Mouse (Mus musculus): ENCODE data around the gene Barx2. TPM values are rescaled to one million over a fixed set of nuclear protein-coding genes. Genes with fewer than 3 reads are reported as not detected.
"Not testable (repeated sequence)": the region's sequence is repeated elsewhere in the genome, so short reads cannot be mapped to it uniquely, and the experiment has no call there.

The Barx2 gene
- total RNA-seq (2017) = not detected in 3 replicates

- ATAC-seq (replicated peaks; ENCODE audit: insufficient number of reproducible peaks, low FRiP score, low TSS enrichment, poor library complexity, severe bottlenecking) = no peak
These were observed at the start of gene Barx2 for GRCm38 (mm10) chr9:31912921-31913738. TSS of gene Barx2 (minus strand) at chr9:31913462.

GRCm38 (mm10) chr9:31962265-31962664 lies 49.0 kb upstream of the Barx2 start:
- no peak for ATAC-seq (replicated peaks; ENCODE audit: insufficient number of reproducible peaks, low FRiP score, low TSS enrichment, poor library complexity, severe bottlenecking)

- no peak for ATAC-seq (replicated peaks; ENCODE audit: insufficient number of reproducible peaks, low FRiP score, low TSS enrichment, poor library complexity, severe bottlenecking)
These were observed 47.2 kb upstream of the Barx2 start for GRCm38 (mm10) chr9:31960488-31960887.

- no peak for ATAC-seq (replicated peaks; ENCODE audit: insufficient number of reproducible peaks, low FRiP score, low TSS enrichment, poor library complexity, severe bottlenecking)
These were observed 44.9 kb upstream of the Barx2 start for GRCm38 (mm10) chr9:31958120-31958519.

GRCm38 (mm10) chr9:31950506-31950905 lies 37.2 kb upstream of the Barx2 start:
- no peak for ATAC-seq (replicated peaks; ENCODE audit: insufficient number of reproducible peaks, low FRiP score, low TSS enrichment, poor library complexity, severe bottlenecking)

- ATAC-seq (replicated peaks; ENCODE audit: insufficient number of reproducible peaks, low FRiP score, low TSS enrichment, poor library complexity, severe bottlenecking) = no peak
These were observed 35.8 kb upstream of the Barx2 start for GRCm38 (mm10) chr9:31949031-31949430.

GRCm38 (mm10) chr9:31947051-31947450 lies 33.8 kb upstream of the Barx2 start:
- no peak for ATAC-seq (replicated peaks; ENCODE audit: insufficient number of reproducible peaks, low FRiP score, low TSS enrichment, poor library complexity, severe bottlenecking)

GRCm38 (mm10) chr9:31942334-31942733 lies 29.1 kb upstream of the Barx2 start:
- ATAC-seq (replicated peaks; ENCODE audit: insufficient number of reproducible peaks, low FRiP score, low TSS enrichment, poor library complexity, severe bottlenecking) = no peak

GRCm38 (mm10) chr9:31936486-31936885 lies 23.2 kb upstream of the Barx2 start:
- not testable (repeated sequence) for ATAC-seq (replicated peaks; ENCODE audit: insufficient number of reproducible peaks, low FRiP score, low TSS enrichment, poor library complexity, severe bottlenecking)

GRCm38 (mm10) chr9:31931691-31932090 lies 18.4 kb upstream of the Barx2 start:
- ATAC-seq (replicated peaks; ENCODE audit: insufficient number of reproducible peaks, low FRiP score, low TSS enrichment, poor library complexity, severe bottlenecking) = no peak

GRCm38 (mm10) chr9:31931255-31931654 lies 18.0 kb upstream of the Barx2 start:
- no peak for ATAC-seq (replicated peaks; ENCODE audit: insufficient number of reproducible peaks, low FRiP score, low TSS enrichment, poor library complexity, severe bottlenecking)

- no peak for ATAC-seq (replicated peaks; ENCODE audit: insufficient number of reproducible peaks, low FRiP score, low TSS enrichment, poor library complexity, severe bottlenecking)
These were observed 13.5 kb upstream of the Barx2 start for GRCm38 (mm10) chr9:31926766-31927165.

GRCm38 (mm10) chr9:31925830-31926624 lies 12.8 kb upstream of the Barx2 start:
- peak; percentile 89 for ATAC-seq (replicated peaks; ENCODE audit: insufficient number of reproducible peaks, low FRiP score, low TSS enrichment, poor library complexity, severe bottlenecking)

- no peak for ATAC-seq (replicated peaks; ENCODE audit: insufficient number of reproducible peaks, low FRiP score, low TSS enrichment, poor library complexity, severe bottlenecking)
These were observed 10.3 kb upstream of the Barx2 start for GRCm38 (mm10) chr9:31923529-31923928.

- ATAC-seq (replicated peaks; ENCODE audit: insufficient number of reproducible peaks, low FRiP score, low TSS enrichment, poor library complexity, severe bottlenecking) = no peak
These were observed 6.5 kb upstream of the Barx2 start for GRCm38 (mm10) chr9:31919802-31920201.

- no peak for ATAC-seq (replicated peaks; ENCODE audit: insufficient number of reproducible peaks, low FRiP score, low TSS enrichment, poor library complexity, severe bottlenecking)
These were observed 3.2 kb upstream of the Barx2 start for GRCm38 (mm10) chr9:31916421-31916820.

- ATAC-seq (replicated peaks; ENCODE audit: insufficient number of reproducible peaks, low FRiP score, low TSS enrichment, poor library complexity, severe bottlenecking) = no peak
These were observed 1.6 kb upstream of the Barx2 start for GRCm38 (mm10) chr9:31914871-31915270.

- ATAC-seq (replicated peaks; ENCODE audit: insufficient number of reproducible peaks, low FRiP score, low TSS enrichment, poor library complexity, severe bottlenecking) = no peak
These were observed 703 bp upstream of the Barx2 start for GRCm38 (mm10) chr9:31913739-31914591.

GRCm38 (mm10) chr9:31912553-31912920 lies 725 bp downstream of the Barx2 start:
- no peak for ATAC-seq (replicated peaks; ENCODE audit: insufficient number of reproducible peaks, low FRiP score, low TSS enrichment, poor library complexity, severe bottlenecking)
